Mouse (Mus musculus): Measurements from ENCODE around the gene Fzd1. TPM values are rescaled to one million over a fixed set of nuclear protein-coding genes. Genes with fewer than 3 reads are reported as not detected.

Fzd1 gene
- polyA plus RNA-seq, 1 experiment: 27.6 TPM

- 86% methylated on average over 10 of the region's 10 CpGs for WGBS
- Histone ChIP-seq H3K4me1 (ENCODE audit: control insufficient read depth, insufficient read depth, insufficient read length) (no peaks in the 10 kb centered on the region), H3K4me3 (ENCODE audit: extremely low read depth, insufficient read depth, insufficient read length) (no peak overlapping the region), H3K27me3 (ENCODE audit: control insufficient read depth, insufficient read depth, low read length) (no peaks in the 10 kb centered on the region), H3K36me3 (ENCODE audit: control insufficient read depth, insufficient read depth, low read length) (no peaks in the 10 kb centered on the region), H3K27ac (ENCODE audit: insufficient read depth, low read length) (no peak overlapping the region)
- DNase-seq (ENCODE audit: low read depth in 1 of 2, low spot score in 2 of 2): no peak
- TF ChIP-seq POLR2A (IDR thresholded peaks at IDR 0.05; ENCODE audit: low read depth, low read length) (no peak), CTCF (IDR thresholded peaks at IDR 0.05; ENCODE audit: extremely low read depth, insufficient read depth, insufficient read length, insufficient replicate concordance) (no peak)
These were observed 25.3 kb downstream of the Fzd1 start for GRCm38 (mm10) chr5:4732241-4733229.

GRCm38 (mm10) chr5:4731743-4732215, 26.1 kb downstream of the Fzd1 start:
- DNase-seq (ENCODE audit: low read depth in 1 of 2, low spot score in 2 of 2): no peak
- Histone ChIP-seq H3K4me1 (ENCODE audit: control insufficient read depth, insufficient read depth, insufficient read length) (no peaks in the 10 kb centered on the region), H3K27me3 (ENCODE audit: control insufficient read depth, insufficient read depth, low read length) (no peaks in the 10 kb centered on the region), H3K4me3 (ENCODE audit: extremely low read depth, insufficient read depth, insufficient read length) (no peak overlapping the region), H3K36me3 (ENCODE audit: control insufficient read depth, insufficient read depth, low read length) (no peaks in the 10 kb centered on the region), H3K27ac (ENCODE audit: insufficient read depth, low read length) (no peak overlapping the region)
- TF ChIP-seq POLR2A (IDR thresholded peaks at IDR 0.05; ENCODE audit: low read depth, low read length) (no peak), CTCF (IDR thresholded peaks at IDR 0.05; ENCODE audit: extremely low read depth, insufficient read depth, insufficient read length, insufficient replicate concordance) (no peak)
- WGBS: 82% methylated on average over 5 of the region's 5 CpGs

GRCm38 (mm10) chr5:4731064-4731463, 26.8 kb downstream of the Fzd1 start:
- 86% methylated on average over 3 of the region's 3 CpGs for WGBS
- Histone ChIP-seq H3K4me3 (ENCODE audit: extremely low read depth, insufficient read depth, insufficient read length) (no peak overlapping the region), H3K36me3 (ENCODE audit: control insufficient read depth, insufficient read depth, low read length) (no peaks in the 10 kb centered on the region), H3K27me3 (ENCODE audit: control insufficient read depth, insufficient read depth, low read length) (no peaks in the 10 kb centered on the region), H3K4me1 (ENCODE audit: control insufficient read depth, insufficient read depth, insufficient read length) (no peaks in the 10 kb centered on the region), H3K27ac (ENCODE audit: insufficient read depth, low read length) (no peak overlapping the region)
- TF ChIP-seq CTCF (IDR thresholded peaks at IDR 0.05; ENCODE audit: extremely low read depth, insufficient read depth, insufficient read length, insufficient replicate concordance) (no peak), POLR2A (IDR thresholded peaks at IDR 0.05; ENCODE audit: low read depth, low read length) (no peak)
- no peak for DNase-seq (ENCODE audit: low read depth in 1 of 2, low spot score in 2 of 2)

Data from spleen, adult 2 months (tissue).